Mouse (Mus musculus) limb, embryonic 10.5 days (tissue): ENCODE measurements around the gene Edc4. TPM values are rescaled to one million over a fixed set of nuclear protein-coding genes. Genes with fewer than 3 reads are reported as not detected.

Experiments
- DNase-seq: peaks from one replicate; pipeline ENCODE4 v3.0.0-alpha.2; 2017; ENCODE audit warnings: low spot score
- H3K27ac ChIP-seq: fragments of 300-500 bp; sonication (generic); 2 replicates; pipeline ENCODE4 v1.5.1; 2016; ENCODE audit warnings: mild to moderate bottlenecking
- H3K27me3 ChIP-seq: fragments of 300-500 bp; sonication (generic); 2 replicates; pipeline ENCODE4 v1.6.1; 2016; ENCODE audit warnings: low read depth, mild to moderate bottlenecking; ENCODE audit not compliant: poor library complexity, severe bottlenecking
- H3K36me3 ChIP-seq: fragments of 300-500 bp; sonication (generic); 2 replicates; pipeline ENCODE4 v1.6.1; 2016; ENCODE audit warnings: mild to moderate bottlenecking, moderate library complexity
- H3K4me1 ChIP-seq: fragments of 300-500 bp; sonication (generic); 2 replicates; pipeline ENCODE4 v1.6.1; 2016
- H3K4me3 ChIP-seq: fragments of 300-500 bp; sonication (generic); 2 replicates; pipeline ENCODE4 v1.5.1; 2016; ENCODE audit warnings: mild to moderate bottlenecking, moderate library complexity
- H3K9me3 ChIP-seq: fragments of 300-500 bp; sonication (generic); replicated peaks from 2 replicates; pipeline ENCODE4 v1.6.1; 2016; ENCODE audit warnings: mild to moderate bottlenecking
- WGBS: fragments of 180-500 bp; shearing (Covaris S2); methylation state at CpG from one replicate; pipeline ENCODE4 v1.1.7; 2016; 5-methylcytosine and 5-hydroxymethylcytosine counted together
- polyA plus RNA-seq: library from polyadenylated mRNA; unstranded; fragments of >200 nt; fragmentation: Nextera tagmentation; extraction: Ambion mirVana; gene quantifications from 2 replicates; pipeline ENCODE4 v1.2.1, GENCODE M21; 2016

The Edc4 gene
- polyA plus RNA-seq, 1 experiment from 2014 or later, result 76.6 TPM

- Histone ChIP-seq H3K36me3 (peaks cover 18% of the 10 kb centered on the region), H3K4me1 (peaks cover 51% of the 10 kb centered on the region), H3K27me3 (no peaks in the 10 kb centered on the region), H3K9me3 (no peaks in the 10 kb centered on the region), H3K4me3 (peak overlapping the region; percentile 67), H3K27ac (peak overlapping the region; percentile 96)
- no peak for DNase-seq
- under 1% methylated on average over 71 of the region's 71 CpGs for WGBS
Measured at GRCm38 (mm10) chr8:105855248-105856167, 25.2 kb upstream of the Edc4 start.

DNA sequence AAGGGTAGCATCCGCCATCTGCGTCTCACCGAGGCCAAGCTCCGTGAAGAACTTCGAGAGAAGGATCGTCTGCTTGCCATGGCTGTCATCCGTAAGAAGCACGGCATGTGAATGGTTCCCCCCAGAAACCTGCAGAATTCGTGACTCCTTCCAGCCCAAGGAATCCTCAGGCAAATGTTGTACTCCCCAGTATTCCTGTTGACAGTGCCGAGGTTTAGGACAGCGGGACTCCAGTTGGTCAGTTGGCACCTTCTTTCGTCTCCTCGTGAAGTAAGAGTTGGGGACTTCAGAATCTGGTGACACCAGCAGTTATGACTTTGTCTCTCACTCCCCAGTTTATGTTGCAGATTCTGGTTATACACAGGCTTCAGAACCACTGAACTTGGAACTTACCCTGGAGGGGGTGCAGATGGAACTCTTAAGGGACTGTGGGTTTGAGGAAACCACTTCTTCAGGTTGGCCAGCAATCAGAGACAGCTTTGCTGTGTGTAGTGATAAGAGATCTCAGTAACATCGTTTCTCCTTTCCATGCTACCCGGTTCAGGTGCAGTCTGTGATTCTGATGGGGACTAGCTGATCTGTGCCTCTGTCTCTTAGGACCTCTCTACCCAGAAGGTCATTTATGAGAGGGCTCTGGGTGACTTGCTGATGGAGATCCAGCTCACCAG is 24.4 kb upstream of the Edc4 start:
- Histone ChIP-seq H3K4me1 (peaks cover 47% of the 10 kb centered on the region), H3K9me3 (no peaks in the 10 kb centered on the region), H3K36me3 (peaks cover 18% of the 10 kb centered on the region), H3K27me3 (no peaks in the 10 kb centered on the region), H3K27ac (peak overlapping the region; percentile 96), H3K4me3 (peak overlapping the region; percentile 67)
- WGBS, result 29% methylated on average over 15 of the region's 15 CpGs
- no peak for DNase-seq

DNA sequence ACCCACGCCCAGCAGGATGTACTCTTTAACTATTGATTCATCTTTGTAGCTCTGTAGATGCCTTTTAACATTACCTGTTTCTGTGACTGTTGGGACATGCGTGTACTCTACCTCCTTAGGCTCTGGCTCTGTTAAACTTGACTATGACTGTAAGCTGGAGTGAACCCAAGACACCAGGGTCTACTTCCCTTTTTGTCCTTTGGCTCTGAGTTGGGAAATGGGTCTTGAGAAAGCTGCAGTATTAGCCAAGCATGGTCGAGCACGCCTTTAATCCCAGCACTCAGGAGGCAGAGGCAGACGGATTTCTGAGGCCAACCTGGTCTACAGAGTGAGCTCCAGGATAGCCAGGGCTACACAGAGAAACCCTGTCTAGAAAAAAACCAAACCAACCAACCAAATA is 22.2 kb upstream of the Edc4 start:
- H3K4me3 ChIP-seq, result 0 out of 2 replicates have a peak overlapping the region, but pooled peaks have one; percentile 26
- WGBS, result 93% methylated on average over 5 of the region's 5 CpGs
- DNase-seq, result no peak
- no peak overlapping the region for H3K27ac ChIP-seq
- H3K9me3 ChIP-seq, result no peaks in the 10 kb centered on the region
- H3K4me1 ChIP-seq, result peaks cover 60% of the 10 kb centered on the region
- H3K27me3 ChIP-seq, result no peaks in the 10 kb centered on the region
- peaks cover 31% of the 10 kb centered on the region for H3K36me3 ChIP-seq

DNA sequence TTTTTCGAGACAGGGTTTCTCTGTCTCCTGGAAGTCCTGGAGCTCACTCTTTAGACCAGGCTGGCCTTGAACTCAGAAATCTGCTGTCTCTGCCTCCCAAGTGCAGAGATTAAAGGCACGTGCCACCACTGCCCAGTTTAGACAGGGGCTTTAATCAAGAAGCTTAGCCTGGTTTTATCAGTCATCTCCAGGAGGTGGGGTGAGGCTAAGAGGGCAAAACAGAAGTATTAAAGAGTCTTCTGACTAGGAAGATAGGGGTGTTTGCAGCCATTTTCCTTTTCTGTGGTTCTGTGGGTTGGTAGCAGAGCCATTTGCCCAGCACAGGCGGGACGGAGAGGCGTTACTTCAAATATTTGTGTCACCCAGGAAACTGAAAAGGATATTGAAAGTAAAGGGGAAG is 21.4 kb upstream of the Edc4 start:
- DNase-seq, result no peak
- Histone ChIP-seq H3K4me3 (peak overlapping the region; percentile 13; the same call in 1 of the 2 replicates), H3K36me3 (peaks cover 40% of the 10 kb centered on the region), H3K9me3 (no peaks in the 10 kb centered on the region), H3K27ac (peak overlapping the region; percentile 96), H3K27me3 (no peaks in the 10 kb centered on the region), H3K4me1 (peaks cover 60% of the 10 kb centered on the region)
- 72% methylated on average over 5 of the region's 5 CpGs for WGBS

DNA sequence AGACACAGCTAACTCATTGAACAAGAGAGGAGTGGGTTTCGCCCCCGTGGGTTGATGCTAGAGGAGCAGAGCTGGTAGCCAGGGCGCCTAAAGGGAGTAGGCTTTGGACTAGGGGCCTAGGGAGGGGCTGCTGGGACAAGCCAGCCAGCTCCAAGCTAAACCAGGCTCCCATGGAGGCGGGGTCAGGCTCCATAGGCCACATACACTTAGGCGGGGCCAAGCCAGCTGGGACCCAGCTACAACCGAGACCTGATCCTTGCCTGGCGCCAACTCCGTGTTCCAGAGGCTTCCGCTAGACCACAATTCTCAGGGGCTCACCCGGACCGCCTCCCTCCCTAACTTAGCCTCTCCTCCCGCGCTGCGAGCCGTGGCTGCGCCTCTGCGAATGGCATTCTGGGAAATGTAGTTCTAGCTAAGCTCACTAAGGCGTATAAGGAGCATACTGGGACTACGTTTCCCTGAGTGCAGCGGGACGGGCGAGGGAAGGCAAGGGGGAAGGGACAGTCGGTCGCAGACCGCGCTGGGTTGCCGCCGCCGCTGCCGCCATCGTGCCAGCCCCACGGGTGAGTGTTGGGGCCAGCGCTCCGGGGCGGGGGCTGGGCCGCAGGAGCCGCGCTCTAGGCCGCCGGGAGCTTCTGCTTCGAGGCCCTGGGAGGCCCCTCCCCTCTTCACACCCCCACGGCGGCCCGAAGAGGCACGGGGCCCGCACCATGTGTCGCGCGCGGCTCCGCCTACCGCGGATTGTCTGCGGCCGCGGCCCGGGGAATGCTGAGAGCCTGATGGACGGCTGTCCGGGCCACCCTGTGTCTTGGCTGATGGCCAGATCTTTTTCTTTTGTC is 20.3 kb upstream of the Edc4 start, which contains the start of gene Nutf2:
Gene Nutf2, plus strand, starts transcription at position 438 of the 839 bp plus-strand sequence.
- WGBS, result under 1% methylated on average over 59 of the region's 59 CpGs
- H3K36me3 ChIP-seq, result peaks cover 48% of the 10 kb centered on the region
- H3K27me3 ChIP-seq, result no peaks in the 10 kb centered on the region
- peak within 1 kb of the TSS; percentile 86 for H3K4me3 ChIP-seq
- H3K4me1 ChIP-seq, result peaks cover 60% of the 10 kb centered on the region
- DNase-seq, result peak; percentile 95
- no peaks in the 10 kb centered on the region for H3K9me3 ChIP-seq
- H3K27ac ChIP-seq, result peak within 1 kb of the TSS; percentile 96

GRCm38 (mm10) chr8:105861951-105862350 is 18.7 kb upstream of the Edc4 start:
- no peaks in the 10 kb centered on the region for H3K9me3 ChIP-seq
- 14% methylated on average over 1 of the region's 1 CpGs for WGBS
- H3K4me3 ChIP-seq, result peak overlapping the region; percentile 86
- no peaks in the 10 kb centered on the region for H3K27me3 ChIP-seq
- DNase-seq, result no peak
- peaks cover 64% of the 10 kb centered on the region for H3K36me3 ChIP-seq
- peak overlapping the region; percentile 96; the same call in 1 of the 2 replicates for H3K27ac ChIP-seq
- H3K4me1 ChIP-seq, result peaks cover 44% of the 10 kb centered on the region

DNA sequence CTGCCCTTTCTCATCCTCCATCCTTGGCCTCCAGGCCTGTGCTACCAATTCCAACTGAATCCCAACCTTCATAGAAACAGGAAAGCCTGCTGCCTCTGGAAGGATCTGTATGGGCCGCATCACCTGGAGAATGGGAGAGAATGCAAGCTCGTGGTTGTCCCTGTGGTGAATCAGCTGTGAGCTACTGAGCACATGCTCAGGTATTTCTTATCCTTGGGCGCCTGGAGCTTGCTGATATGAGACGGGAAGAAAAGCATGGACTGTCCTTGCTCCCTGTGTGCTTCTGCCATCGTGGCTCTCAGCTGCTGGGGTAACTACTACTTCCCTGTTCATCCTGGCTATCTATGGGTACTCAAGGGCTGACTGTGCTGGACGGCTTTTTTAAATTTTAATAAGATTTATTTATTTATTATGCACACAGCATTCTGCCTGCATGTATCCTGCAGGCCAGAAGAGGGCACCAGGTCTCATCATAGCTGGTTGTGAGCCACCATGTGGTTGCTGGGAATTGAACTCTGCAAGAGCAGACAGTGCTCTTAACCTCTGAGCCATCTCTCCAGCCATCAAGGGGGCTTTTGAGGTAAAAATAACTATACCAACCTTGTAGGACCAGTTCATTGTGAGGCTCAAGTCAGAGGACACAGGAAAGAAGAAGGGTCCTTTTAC is 14.2 kb upstream of the Edc4 start:
- Histone ChIP-seq H3K27me3 (no peaks in the 10 kb centered on the region), H3K27ac (no peak overlapping the region), H3K36me3 (peaks cover 91% of the 10 kb centered on the region), H3K9me3 (no peaks in the 10 kb centered on the region), H3K4me3 (no peak overlapping the region), H3K4me1 (peaks cover 11% of the 10 kb centered on the region)
- 91% methylated on average over 6 of the region's 6 CpGs for WGBS
- no peak for DNase-seq

GRCm38 (mm10) chr8:105874301-105874700 is 6.4 kb upstream of the Edc4 start:
- WGBS, result 92% methylated on average over 6 of the region's 6 CpGs
- DNase-seq, result no peak
- H3K36me3 ChIP-seq, result peaks cover 96% of the 10 kb centered on the region

DNA sequence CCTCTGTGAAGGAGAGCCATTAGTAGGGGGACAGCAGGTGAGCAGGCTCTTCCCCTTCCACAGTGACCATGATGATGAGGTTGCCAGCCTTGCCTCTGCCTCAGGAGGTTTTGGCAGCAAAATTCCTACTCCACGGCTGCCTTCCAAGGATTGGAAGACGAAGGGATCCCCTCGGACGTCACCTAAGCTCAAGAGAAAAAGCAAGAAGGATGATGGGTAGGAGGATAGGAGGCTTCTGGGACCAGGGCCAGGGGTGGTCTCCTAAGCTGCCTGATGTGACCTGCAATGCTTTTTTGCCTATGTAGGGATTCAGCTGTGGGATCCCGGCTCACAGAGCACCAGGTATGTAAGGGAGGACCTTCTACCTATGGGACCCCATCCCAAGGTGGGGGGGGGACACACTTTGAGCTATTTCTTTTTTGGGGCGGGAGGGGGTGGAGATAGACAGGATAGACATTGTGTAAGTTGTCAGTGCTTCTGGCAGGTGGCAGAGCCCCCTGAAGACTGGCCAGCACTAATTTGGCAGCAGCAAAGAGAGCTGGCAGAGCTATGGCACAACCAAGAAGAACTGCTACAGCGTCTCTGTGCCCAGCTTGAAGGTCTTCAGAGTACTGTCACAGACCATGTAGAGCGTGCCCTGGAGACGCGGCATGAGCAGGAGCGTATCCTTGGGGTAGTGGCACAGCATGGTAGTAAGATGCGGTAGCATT is 9.2 kb downstream of the Edc4 start:
- H3K4me1 ChIP-seq, result peaks cover 9% of the 10 kb centered on the region
- H3K36me3 ChIP-seq, result peaks cover 96% of the 10 kb centered on the region
- 95% methylated on average over 12 of the region's 12 CpGs for WGBS
- H3K27me3 ChIP-seq, result no peaks in the 10 kb centered on the region
- DNase-seq, result no peak
- no peak overlapping the region for H3K4me3 ChIP-seq
- H3K27ac ChIP-seq, result no peak overlapping the region
- H3K9me3 ChIP-seq, result no peaks in the 10 kb centered on the region

More at GRCm38 (mm10) chr8:105874301-105874700, 6.4 kb upstream of the Edc4 start:
- no peaks in the 10 kb centered on the region for H3K9me3 ChIP-seq
- H3K27me3 ChIP-seq, result no peaks in the 10 kb centered on the region
- H3K4me3 ChIP-seq, result no peak overlapping the region
- no peak overlapping the region for H3K27ac ChIP-seq
- no peaks in the 10 kb centered on the region for H3K4me1 ChIP-seq

DNA sequence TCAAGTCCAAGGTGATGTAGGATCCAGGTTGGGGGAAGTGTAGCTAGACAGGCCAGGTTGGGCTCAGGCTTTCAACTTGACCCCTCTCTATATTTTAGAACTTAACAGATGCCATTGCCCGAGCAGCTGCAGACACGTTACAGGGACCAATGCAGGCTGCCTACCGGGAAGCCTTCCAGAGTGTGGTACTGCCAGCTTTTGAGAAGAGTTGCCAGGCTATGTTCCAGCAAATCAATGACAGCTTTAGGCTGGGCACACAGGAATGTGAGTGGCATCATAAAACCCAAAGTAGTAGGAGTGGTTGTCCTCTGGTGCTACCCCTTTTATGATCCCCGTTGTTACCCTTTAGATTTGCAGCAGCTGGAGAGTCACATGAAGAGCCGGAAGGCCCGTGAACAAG is 10.2 kb downstream of the Edc4 start:
- H3K27ac ChIP-seq, result no peak overlapping the region
- DNase-seq, result no peak
- 90% methylated on average over 6 of the region's 6 CpGs for whole genome bisulfite sequencing
- peaks cover 90% of the 10 kb centered on the region for H3K36me3 ChIP-seq
- H3K9me3 ChIP-seq, result no peaks in the 10 kb centered on the region
- H3K4me3 ChIP-seq, result no peak overlapping the region
- peaks cover 9% of the 10 kb centered on the region for H3K4me1 ChIP-seq
- H3K27me3 ChIP-seq, result no peaks in the 10 kb centered on the region

- Histone ChIP-seq H3K27me3 (no peaks in the 10 kb centered on the region), H3K27ac (no peak overlapping the region), H3K9me3 (no peaks in the 10 kb centered on the region), H3K36me3 (peaks cover 75% of the 10 kb centered on the region), H3K4me1 (peaks cover 9% of the 10 kb centered on the region), H3K4me3 (no peak overlapping the region)
- WGBS, result 83% methylated on average over 6 of the region's 6 CpGs
- DNase-seq, result no peak
Measured at GRCm38 (mm10) chr8:105892432-105892831, 11.8 kb downstream of the Edc4 start.
